Mouse (Mus musculus) olfactory bulb, adult 2 months (tissue): Measurements from ENCODE around the gene Sh2d1b1. TPM values are rescaled to one million over a fixed set of nuclear protein-coding genes. Genes with fewer than 3 reads are reported as not detected.
"Not testable (repeated sequence)": the region's sequence is repeated elsewhere in the genome, so short reads cannot be mapped to it uniquely, and the experiment has no call there.

Experiments used
- H3K27ac ChIP-seq: fragments of 200-500 bp; 2 replicates; pipeline ENCODE4 v1.5.1; 2012; ENCODE audit warnings: low read depth, low read length; ENCODE audit not compliant: insufficient read depth
- H3K4me1 ChIP-seq: fragments of 200-500 bp; 2 replicates; pipeline ENCODE4 v1.6.1; 2012; ENCODE audit warnings: low read length; ENCODE audit not compliant: control insufficient read depth, insufficient read depth
- H3K4me3 ChIP-seq: fragments of 200-500 bp; 2 replicates; pipeline ENCODE4 v1.5.1; 2012; ENCODE audit warnings: mild to moderate bottlenecking, low read depth, low read length, moderate library complexity; ENCODE audit not compliant: insufficient read depth
- CTCF ChIP-seq: fragments of 200-500 bp; IDR thresholded peaks from 2 replicates; pipeline ENCODE4 v1.5.1; 2012; ENCODE audit warnings: low read depth, mild to moderate bottlenecking, low read length, moderate library complexity; ENCODE audit not compliant: insufficient read depth
- POLR2A ChIP-seq: fragments of 200-500 bp; IDR thresholded peaks from 2 replicates; pipeline ENCODE4 v1.6.1; 2012; ENCODE audit warnings: mild to moderate bottlenecking, low read depth, low read length, moderate library complexity; ENCODE audit not compliant: insufficient read depth
- WGBS: fragments of 180-500 bp; shearing (Covaris S2); methylation state at CpG from one replicate; pipeline ENCODE4 v1.1.7; 2018; 5-methylcytosine and 5-hydroxymethylcytosine counted together
- polyA plus RNA-seq: library from polyadenylated mRNA; stranded (reverse); fragments of >200 nt; gene quantifications from 2 replicates; pipeline ENCODE4 v1.2.4, GENCODE M21; 2012; ENCODE audit warnings: low replicate concordance; ENCODE audit not compliant: missing spikeins, insufficient read depth, insufficient read length

Gene Sh2d1b1
- polyA plus RNA-seq, result not detected in 2 replicates

DNA sequence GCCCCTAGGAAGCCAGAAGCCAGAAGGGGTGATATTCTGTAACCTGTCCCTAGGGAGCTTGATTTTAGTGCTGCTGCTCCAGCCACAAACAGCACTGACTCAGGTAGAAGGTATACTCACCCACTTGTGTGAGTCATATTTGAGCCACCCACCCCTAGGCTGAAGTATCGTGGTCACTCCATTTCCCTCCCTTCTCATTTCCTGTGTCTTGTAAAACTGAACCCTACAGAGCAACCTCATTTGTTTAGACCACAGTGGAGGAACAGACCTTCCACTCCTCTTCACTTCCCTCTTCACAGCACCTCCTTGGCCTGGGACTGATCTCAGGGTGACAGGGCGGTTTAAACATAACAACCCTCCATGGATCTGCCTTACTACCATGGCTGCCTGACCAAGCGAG is at the start of gene Sh2d1b1:
Gene Sh2d1b1, plus strand, starts transcription at position 305 of the 400 bp plus-strand sequence.
- no peak within 1 kb of the TSS for H3K4me3 ChIP-seq
- 81% methylated on average over 3 of the region's 3 CpGs for WGBS
- TF ChIP-seq CTCF, result no peak
- TF ChIP-seq POLR2A, result no peak
- H3K4me1 ChIP-seq, result no peaks in the 10 kb centered on the region
- H3K27ac ChIP-seq, result no peak within 1 kb of the TSS

DNA sequence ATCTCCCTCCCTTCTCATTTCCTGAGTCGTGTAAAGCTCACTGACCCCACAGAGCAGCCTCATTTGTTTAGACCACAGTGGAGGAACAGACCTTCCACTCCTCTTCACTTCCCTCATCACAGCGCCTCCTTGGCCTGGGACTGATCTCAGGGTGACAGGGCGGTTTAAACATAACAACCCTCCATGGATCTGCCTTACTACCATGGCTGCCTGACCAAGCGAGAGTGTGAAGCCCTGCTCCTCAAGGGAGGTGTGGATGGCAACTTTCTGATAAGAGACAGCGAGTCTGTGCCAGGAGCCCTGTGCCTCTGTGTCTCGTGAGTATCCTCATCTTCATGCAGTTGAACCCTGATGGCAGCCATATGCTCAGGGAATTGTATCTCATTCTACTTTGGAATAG is 44.4 kb upstream of the Sh2d1b1 start, which contains the start of gene Sh2d1b2:
Gene Sh2d1b2, plus strand, starts transcription at position 62 of the 400 bp plus-strand sequence.
- not testable (repeated sequence) for H3K4me3 ChIP-seq, H3K27ac ChIP-seq, H3K4me1 ChIP-seq
- WGBS, result 81% methylated on average over 6 of the region's 6 CpGs

DNA sequence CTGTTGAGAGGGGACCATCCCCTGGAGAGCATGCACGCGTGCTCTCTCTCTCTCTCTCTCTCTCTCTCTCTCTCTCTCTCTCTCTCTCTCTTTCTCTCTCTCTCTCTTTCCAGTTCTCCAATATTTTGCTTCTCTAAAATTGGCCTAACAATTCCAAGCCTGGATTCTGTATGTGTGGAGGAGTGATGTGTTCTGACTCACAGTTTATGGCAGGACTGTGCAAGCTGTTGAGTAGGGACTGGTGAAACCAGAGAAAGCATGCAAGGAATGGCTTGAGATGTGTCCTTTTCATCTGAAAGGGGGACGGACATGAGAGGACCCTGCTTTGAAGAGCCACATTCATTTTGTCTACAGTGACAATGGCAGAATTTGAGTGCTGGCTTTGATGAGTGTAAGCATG is 32.1 kb upstream of the Sh2d1b1 start:
- Histone ChIP-seq H3K4me3 (no peak overlapping the region), H3K27ac (no peak overlapping the region), H3K4me1 (no peaks in the 10 kb centered on the region)
- no peak for TF ChIP-seq CTCF
- TF ChIP-seq POLR2A, result no peak
- 86% methylated on average over 3 of the region's 3 CpGs for WGBS

DNA sequence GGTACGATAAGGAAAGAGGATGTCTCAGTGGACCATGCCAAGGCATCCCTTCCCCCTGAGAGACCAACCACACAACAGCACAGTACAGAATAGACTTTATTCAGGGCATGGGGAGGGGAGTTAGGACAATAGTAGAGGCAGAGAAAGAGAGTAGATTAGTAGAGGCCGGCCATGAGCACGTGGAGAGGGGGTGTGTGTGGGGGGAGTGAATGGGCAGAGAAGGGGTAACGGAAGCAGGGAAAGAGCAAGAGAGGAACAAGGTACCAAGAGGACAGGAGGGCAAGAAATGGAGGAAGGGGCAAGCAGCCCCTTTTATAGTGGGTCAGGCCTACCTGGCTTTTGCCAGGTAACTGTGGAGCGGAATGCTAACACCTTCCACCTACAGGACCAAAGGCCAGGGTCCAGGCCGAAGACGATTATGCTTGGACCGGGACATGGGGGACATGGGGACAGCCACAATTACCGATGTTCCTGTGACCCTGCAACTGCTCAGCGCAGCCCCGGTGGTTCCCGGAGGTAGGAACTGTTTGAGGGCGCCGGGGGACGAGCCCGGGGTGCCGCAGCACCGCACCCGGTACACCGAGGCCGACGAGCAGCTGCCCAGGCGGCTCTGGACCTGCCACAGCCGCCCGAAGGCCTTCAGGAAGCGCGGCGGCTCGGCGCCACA is 22.1 kb upstream of the Sh2d1b1 start:
- Histone ChIP-seq H3K27ac (no peak overlapping the region), H3K4me3 (peak overlapping the region; percentile 78), H3K4me1 (0 out of 2 replicates have a peak, but pooled peaks cover 3% of the 10 kb centered on the region)
- TF ChIP-seq POLR2A (no peak), CTCF (no peak)
- 22% methylated on average over 30 of the region's 30 CpGs for WGBS

DNA sequence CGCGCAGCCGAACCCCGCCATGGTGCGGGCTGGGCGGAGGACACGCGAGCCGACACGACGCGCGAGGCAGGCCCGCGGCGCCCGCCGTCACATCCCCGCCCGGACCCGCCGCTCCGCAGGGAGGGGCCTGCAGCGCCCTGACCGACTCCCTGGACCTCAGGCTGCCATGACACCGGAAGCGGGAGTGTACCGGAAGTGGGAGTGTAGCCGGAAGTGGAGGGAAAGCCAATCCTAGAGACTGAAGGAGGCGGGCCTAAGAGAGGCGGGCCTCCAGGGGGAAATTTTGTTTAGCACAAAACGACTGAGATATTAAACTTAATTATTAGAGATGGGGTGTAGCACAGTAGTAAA is 21.6 kb upstream of the Sh2d1b1 start:
- TF ChIP-seq POLR2A (peak; percentile 82), CTCF (no peak)
- 12% methylated on average over 32 of the region's 32 CpGs for WGBS
- Histone ChIP-seq H3K4me3 (peak overlapping the region; percentile 78), H3K27ac (no peak overlapping the region), H3K4me1 (0 out of 2 replicates have a peak, but pooled peaks cover 3% of the 10 kb centered on the region)

DNA sequence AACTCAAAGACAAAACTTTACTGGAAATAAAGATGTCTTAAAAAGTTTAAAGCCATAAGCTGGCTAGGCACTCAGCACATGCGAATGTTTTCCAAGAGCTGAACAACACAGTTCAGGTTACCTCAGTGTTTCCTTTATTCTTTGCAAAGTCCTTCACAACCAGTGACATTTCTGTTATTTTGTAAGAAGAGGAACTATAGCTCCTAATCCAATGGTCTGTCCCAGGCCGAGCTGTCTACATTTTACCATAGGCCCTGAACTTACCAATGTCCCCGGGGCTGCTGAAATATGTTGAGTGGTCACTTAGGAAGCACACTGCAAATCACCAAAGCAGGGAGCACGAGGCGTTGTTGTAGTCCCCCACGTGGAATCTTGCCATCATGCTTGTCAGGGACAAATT is 6.8 kb upstream of the Sh2d1b1 start:
- Histone ChIP-seq H3K4me1 (no peaks in the 10 kb centered on the region), H3K4me3 (no peak overlapping the region), H3K27ac (no peak overlapping the region)
- TF ChIP-seq CTCF (no peak), POLR2A (no peak)
- 85% methylated on average over 6 of the region's 6 CpGs for WGBS

DNA sequence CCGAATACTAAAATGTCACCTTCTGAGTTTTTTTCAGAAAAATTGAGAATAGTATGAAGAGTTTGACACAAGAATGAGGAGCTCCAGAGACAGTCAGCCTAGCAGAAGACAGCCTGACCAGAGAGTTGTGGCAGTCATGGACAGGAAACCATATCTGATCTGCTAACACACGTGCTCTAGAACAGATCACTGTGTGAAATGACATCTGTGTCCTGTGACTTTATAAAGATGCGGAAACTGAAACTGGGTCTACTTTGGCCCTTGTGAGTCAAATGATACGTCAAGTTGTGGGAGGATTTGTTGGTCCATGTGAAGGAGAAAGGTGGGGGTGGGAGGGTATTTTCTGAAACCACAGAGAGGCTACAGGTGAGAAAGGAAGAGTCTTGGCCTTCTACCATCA is 6.4 kb upstream of the Sh2d1b1 start:
- 94% methylated on average over 4 of the region's 4 CpGs for WGBS
- H3K4me1 ChIP-seq, result no peaks in the 10 kb centered on the region
- no peak overlapping the region for H3K27ac ChIP-seq
- no peak overlapping the region for H3K4me3 ChIP-seq
- TF ChIP-seq CTCF (no peak), POLR2A (no peak)

DNA sequence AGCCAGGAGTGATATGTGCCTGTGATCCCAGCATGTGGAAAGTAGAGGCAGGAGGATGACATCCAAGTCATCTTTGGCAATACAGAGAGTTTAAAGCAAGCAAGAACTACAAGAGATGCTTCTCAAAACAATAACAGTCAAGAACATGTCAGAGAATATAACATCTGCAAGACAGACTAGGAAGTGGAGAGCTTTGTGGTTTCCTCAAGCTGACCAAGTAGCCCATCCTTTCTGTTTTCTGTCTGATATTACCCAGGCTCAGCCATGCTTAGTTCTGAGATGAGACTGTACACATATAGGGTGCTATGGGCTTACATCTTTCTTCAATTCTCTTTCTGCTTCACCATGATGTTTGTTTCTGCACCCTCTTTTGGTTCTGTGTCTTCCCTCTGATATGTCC is 3.9 kb upstream of the Sh2d1b1 start:
- H3K27ac ChIP-seq, result no peak overlapping the region
- TF ChIP-seq POLR2A (no peak), CTCF (no peak)
- H3K4me3 ChIP-seq, result no peak overlapping the region
- no peaks in the 10 kb centered on the region for H3K4me1 ChIP-seq

DNA sequence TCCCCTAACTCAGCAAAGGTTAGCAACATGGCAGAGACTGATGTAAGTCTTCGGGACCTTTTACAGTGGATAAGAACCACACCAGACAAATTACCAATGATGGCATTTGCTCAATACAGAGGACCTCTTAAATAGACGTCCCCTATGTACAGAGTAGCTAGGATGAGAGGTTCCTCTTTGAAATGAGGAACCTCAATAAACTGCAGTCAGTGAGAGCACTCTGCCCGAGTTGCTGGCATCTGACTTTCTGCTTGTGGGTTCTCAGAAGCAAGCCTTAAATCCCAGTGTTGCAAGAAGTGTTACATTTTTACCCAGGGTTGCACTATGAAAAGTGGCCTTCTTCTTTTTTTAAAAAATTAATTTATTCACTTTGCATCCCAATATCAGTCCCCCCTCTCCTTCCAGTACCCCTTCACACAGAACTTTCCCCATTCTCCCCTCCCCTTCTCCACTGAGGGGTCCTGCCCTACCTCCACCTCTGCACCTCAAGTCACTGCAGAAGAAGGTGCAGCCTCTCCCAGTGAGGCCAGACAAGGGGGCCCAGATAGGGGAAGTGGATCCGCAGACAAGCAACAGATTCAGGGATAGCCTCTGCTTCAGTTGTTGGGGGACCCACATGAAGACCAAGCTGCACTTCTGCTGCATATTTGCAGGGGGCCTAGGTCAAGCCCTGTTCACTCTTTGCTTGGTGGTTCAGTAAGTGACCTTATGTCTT is 5.5 kb downstream of the Sh2d1b1 start:
- WGBS, result 82% methylated on average over 4 of the region's 4 CpGs
- no peak for TF ChIP-seq CTCF
- TF ChIP-seq POLR2A, result no peak
- H3K4me3 ChIP-seq, result no peak overlapping the region
- H3K27ac ChIP-seq, result no peak overlapping the region
- H3K4me1 ChIP-seq, result no peaks in the 10 kb centered on the region
